Mouse (Mus musculus) left cerebral cortex, postnatal 4 days (tissue): Measurements from ENCODE around the gene Folr2. TPM values are rescaled to one million over a fixed set of nuclear protein-coding genes. Genes with fewer than 3 reads are reported as not detected.

Experiments
- DNase-seq: peaks from one replicate; pipeline ENCODE4 v3.0.0-alpha.2; 2022
- intact Hi-C: fragments of 180-260 bp; cut with DNase I; formaldehyde crosslinking; loops from one replicate; pipeline ENCODE4 v1.15.1; 2025
- total RNA-seq, 2 experiments: library from RNA; stranded (reverse); gene quantifications; 2 replicates each; pipeline ENCODE4 v1.2.3; 2021

The Folr2 gene
- total RNA-seq, result under 1 TPM in 1 of 2 experiments, not detected in 1; 0.40 TPM

DNA sequence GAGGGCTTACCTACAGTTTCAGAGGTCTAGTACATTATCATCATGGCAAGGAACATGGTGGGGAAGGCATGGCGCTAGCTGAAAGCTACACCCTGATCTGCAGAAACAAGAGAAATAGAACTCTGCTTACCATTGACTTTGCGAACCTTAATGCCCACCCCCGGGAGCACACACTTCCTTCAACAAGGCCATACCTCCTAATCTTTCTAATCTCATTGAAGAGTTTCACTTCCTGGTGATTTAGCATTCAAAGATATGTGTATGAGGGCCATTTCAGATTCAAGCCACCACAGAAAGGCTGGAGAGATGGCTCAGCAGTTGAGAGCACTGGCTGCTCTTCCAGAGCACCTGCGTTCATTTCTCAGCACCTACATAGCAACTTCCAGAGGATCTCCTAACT lies at the start of gene Folr2:
Gene Folr2, minus strand, starts transcription at position 101 of the 400 bp plus-strand sequence.
- no peak for DNase-seq
- intact Hi-C loops, result no loop called here

- intact Hi-C loops, result no loop called here
- no peak for DNase-seq
These were observed 49.7 kb upstream of the Folr2 start for GRCm38 (mm10) chr7:101906696-101907095.

DNA sequence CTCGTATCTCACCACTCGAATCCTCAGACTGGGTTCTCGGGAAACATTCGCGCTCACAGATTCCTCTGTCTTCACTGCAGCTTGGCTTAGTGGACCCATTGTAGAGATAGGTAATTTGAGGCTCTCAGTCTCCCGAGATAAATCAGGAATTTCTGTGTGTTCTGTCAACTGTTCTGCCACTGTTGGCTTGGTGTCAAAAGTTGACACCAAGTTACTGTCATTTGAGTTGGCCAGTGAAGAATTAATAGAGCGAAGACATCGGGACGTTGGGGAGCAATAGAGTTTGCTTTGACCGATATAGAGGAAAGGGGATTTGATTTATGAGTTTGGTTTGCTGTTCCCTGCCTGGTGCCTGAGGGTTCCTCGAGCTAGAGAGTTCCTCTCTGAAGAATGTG lies 49.3 kb upstream of the Folr2 start, which contains the start of gene Tomt:
Gene Tomt, minus strand, starts transcription at position 73 of the 395 bp plus-strand sequence.
- intact Hi-C loops, result no loop called here
- DNase-seq, result no peak

DNA sequence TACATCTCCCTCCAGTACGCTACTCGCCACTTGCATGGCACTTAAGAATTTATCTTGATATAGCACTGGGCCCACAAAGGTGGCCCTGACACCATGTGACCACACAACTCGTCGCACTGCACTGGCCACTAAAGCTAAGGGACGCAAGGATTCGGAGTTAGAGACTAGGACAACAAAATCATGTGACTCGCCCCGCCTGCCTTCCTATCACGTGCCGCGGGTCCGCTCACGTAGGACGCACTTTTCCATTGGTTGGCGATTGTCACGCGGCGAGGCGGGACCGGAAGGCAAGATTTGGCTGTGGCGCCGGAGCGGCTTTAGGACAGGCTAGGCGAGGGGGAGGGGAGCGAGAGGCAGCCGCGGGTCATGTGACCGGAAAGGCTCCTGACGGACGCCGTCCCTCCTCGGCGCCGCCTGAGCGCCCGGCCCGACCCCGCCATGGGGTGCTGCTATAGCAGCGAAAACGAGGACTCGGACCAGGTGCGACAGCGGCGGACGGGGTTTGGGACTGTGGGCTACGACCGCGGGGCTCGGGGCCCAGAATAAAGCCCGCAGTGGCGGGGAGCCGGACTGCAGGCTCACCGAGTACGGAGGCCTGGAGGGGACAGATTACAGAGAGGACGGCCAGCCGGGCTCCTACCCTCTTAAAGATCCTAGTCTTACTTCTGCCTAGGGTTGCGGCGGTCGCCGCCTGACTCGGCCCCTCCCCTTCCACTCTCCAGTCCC lies 48.7 kb upstream of the Folr2 start, which contains the start of gene Lamtor1:
Gene Lamtor1, plus strand, starts transcription at position 344 of the 726 bp plus-strand sequence.
- DNase-seq, result peak; percentile 100
- intact Hi-C loops, result no loop called here

- DNase-seq, result no peak
- intact Hi-C loops, result no loop called here
These were observed 45.9 kb upstream of the Folr2 start for GRCm38 (mm10) chr7:101902846-101903245.

DNA sequence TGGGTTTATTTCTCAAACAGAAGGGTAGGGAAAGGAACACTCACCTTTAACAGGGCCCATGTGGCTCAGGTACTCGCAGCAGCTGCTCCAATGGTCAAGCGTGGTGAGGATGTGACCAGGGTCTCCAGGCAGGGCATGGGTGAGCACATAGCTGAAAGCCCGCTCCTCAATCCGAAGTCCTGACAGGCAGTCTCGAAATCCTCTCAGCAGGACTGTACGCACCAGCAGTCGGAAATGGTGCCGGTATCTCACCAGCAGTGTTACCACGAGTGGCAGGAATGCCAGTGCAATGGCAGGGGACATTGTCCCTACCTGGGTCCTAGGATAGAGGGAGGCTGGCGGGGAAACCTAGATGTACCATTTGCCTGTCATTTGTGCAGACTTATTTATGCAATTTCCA lies 45.0 kb upstream of the Folr2 start:
- intact Hi-C loops, result no loop called here
- no peak for DNase-seq

DNA sequence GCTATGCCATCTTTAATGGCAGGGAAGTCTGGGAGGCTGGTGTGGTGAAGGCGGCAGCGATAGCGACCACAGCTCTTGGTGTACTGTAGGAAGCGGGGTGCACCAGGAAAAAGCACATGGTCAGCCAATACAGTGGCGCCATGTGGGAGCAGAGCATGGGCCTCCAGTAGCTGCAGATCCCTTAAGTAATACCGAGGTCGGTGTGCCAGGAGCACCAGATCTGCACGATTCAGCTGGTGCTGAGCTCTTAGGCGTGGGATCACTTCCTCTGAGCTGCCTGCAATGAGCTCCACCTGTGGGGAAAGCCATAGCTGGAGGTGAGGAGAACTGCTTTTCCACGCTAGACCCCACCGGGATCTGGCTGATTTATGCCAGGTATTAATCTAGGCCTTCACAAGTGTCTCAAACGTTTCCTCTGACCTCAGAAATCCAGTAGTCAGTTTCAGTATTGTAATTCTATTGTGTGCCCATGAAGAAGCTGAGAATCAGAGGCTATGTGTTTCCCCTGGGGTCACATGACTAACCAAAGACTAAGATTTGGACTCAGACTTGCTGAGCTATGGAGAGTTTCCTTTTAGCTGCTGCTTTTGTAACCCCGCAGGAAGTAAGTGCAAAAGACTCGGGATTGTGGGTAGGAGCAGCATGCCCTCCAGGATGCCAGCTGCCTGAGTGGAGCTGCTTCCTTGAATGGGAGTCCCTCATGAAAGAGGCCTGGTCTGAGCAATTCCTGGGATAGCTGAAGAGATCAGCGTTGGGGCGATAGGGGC lies 43.5 kb upstream of the Folr2 start:
- intact Hi-C loops, result no loop called here
- DNase-seq, result no peak

DNA sequence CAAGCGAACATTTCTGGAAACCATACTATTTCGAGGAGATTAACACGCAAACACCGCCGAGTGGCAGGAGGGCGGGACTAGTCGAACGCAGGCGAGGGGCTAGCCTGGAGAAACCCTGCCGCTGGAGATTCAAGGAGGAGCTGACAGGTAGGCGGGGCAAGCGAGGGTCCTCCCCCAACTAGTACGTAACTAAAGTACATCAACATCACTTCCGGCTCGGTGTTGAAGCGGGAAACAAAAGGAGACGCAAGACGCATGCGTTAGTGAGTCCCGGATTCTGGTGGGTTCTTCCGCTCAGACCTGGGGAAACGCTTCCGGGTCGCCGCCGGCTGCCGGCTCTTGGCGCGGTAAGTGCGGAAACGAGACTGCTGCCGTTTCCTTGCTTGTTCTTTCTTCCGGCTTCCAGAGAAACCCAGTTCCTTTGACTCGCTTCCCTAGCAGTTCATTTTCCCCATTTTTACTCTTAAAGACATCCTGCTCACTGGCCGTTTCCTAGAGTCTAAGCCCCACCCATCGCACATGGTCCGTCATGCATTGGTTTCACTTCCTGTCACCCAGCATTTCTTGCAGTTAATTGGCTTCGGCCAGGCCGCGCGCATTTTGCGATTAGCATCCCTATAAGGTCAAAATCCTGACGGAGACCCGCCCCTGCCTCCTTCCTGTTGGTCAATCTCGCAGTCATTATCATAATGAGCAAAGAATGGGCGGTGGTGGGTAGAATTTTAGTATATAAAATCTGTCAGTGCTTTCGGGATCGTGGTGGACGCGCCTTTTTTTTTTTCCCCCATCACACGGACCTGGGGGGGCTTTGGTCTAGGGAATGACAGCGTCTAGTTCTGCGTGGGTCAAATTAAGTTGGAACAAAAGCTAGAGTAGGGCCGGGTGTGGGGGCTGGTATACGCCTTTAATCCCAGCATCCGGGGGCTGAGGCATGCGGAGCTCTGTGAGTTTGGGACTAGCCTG lies 39.4 kb upstream of the Folr2 start:
- DNase-seq, result peak; percentile 98
- intact Hi-C loops, result loop anchor here (10.0 kb wide), 1 partner anchor 232 kb away; the partner anchor contains the start of gene Clpb

DNA sequence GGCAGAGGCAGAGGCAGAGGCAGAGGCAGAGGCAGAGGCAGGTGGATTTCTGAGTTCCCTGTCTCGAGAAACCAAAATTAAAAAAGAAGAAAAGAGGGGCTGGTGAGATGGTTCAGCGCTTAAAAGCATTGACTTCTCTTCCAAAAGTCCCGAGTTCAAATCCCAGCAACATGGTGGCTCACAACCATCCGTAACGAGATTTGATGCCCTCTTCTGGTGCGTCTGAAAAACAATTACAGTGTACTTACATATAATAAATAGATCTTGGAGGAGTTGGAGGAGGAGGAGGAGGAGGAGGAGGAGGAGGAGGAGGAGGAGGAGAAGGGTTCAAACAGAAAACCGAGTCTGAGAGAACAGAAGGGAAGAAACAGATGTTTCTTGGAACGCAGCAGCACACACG lies 38.7 kb upstream of the Folr2 start:
- no peak for DNase-seq
- intact Hi-C loops, result loop anchor here (10.0 kb wide), 1 partner anchor 231 kb away; the partner anchor contains the start of gene Clpb

GRCm38 (mm10) chr7:101888460-101888859 lies 31.5 kb upstream of the Folr2 start:
- intact Hi-C loops, result no loop called here

GRCm38 (mm10) chr7:101886274-101886673 lies 29.3 kb upstream of the Folr2 start:
- DNase-seq, result no peak
- intact Hi-C loops, result no loop called here

More at GRCm38 (mm10) chr7:101888460-101888859, 31.5 kb upstream of the Folr2 start:
- DNase-seq, result no peak

DNA sequence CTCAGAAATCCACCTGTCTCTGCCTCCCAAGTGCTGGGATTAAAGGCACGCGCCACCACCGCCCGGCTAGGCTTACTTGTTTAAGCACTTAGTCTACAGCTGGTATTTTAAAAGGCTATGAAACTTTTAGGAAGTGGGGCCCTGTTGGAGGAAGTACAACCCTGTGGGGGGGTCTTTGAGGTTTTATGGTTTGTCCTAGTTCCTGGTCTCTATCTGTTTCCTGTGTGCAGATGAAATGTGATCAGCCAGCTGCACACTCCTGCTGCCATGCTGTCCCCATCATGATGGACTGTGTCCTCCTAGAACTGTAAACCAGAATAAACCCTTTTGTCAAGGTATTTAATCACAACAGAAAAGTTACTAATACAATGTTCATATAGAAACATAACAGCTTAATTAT lies 27.2 kb upstream of the Folr2 start:
- intact Hi-C loops, result no loop called here
- no peak for DNase-seq

GRCm38 (mm10) chr7:101882413-101883154 lies 25.6 kb upstream of the Folr2 start:
- intact Hi-C loops, result no loop called here
- DNase-seq, result no peak

GRCm38 (mm10) chr7:101880855-101881254 lies 23.9 kb upstream of the Folr2 start:
- intact Hi-C loops, result no loop called here
- DNase-seq, result no peak

DNA sequence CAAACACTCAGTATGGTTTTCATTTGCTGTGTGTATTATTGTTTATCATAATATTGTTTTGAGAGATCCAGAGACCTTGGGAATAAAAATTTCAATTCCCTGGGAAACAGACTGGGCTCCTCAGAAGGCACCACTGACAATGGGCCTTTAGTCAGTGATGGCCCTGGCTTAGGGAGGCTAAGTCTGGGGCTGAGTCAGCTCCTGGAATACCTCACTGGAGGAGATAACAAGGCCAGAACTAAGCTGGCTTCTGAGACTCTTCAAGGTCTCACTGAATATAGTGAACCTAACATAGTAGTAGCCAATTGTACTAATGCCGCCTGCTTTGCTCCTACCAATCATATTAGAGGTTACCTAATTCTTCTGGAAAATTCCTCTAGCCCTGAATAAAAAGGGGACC lies 19.0 kb upstream of the Folr2 start:
- intact Hi-C loops, result no loop called here
- DNase-seq, result no peak

DNA sequence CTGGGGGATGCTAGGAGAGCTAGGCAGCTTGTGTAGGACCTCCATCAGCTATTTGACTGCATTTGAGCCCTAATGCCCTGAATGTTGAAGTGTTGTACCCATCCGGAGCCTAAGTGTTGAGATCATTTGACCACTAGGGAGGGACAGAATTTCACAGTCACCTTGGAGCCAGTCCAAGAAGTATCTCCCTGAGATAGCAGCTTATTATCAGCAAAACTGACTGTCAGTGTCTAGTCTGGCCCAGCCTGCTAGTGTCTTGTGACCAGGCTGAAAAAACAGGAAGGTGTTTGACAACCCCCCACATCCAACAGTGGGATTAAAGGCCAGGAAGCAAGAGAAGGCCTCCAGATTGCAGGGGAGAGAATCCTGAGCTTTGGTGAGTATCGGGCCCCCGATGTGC lies 14.3 kb upstream of the Folr2 start:
- DNase-seq, result no peak
- intact Hi-C loops, result no loop called here

- intact Hi-C loops, result no loop called here
- no peak for DNase-seq
These were observed 13.6 kb upstream of the Folr2 start, which contains the start of gene Folr1 for GRCm38 (mm10) chr7:101870629-101871028. Folr1 (minus strand) TSS chr7:101870788.

- DNase-seq, result no peak
- intact Hi-C loops, result no loop called here
These were observed 12.1 kb upstream of the Folr2 start for GRCm38 (mm10) chr7:101869163-101869500.

GRCm38 (mm10) chr7:101868241-101869162 lies 11.5 kb upstream of the Folr2 start:
- intact Hi-C loops, result no loop called here

More at GRCm38 (mm10) chr7:101868241-101869162, 11.5 kb upstream of the Folr2 start:
- DNase-seq, result no peak
